Mouse (Mus musculus): ENCODE measurements at regions not wholly inside any gene's neighbourhood (a gene's known extent, or its start where the extent isn't known, plus 50 kb on each side); places are given as distances from the start of the nearest gene placed in this dataset.

DNA sequence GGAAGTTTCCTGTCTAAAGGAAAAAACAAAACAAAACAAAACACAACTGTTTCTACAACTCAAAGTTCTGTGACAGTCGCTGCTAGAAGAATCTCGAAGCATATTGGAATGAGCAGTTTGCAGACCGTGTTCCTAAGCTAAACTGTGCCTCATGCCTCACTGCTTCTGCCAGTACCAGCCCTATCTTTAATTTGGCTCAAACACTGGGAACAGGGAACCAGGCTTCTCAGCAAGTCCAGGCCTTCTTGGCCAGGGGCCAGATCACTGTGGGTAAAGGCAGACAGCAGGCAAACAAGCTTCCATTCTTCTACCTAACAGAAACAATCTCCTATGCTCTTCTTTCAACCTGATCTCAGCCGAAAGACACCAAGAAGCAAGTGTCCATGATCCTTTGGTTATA lies 56.5 kb downstream of the Tmsb4x start:
- peak; percentile 21 for DNase-seq

DNA sequence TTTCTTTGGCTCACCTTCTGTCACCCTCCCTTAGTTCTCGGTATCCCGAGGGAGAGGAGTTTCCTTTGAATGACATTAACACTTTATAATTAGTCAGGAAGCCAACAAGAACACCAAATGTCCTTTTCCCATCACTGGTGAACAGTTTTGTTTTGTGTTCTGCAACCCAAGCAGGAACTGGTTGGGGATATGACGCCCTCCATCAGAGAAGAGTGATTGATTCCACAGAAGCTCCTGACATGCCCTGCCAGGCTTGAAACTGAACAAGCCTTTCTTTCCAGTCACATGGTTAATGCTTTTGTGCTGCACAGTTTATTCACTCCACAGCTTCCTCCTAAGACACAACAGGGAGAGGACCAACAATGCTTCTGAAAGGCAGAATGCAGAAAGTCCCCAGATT lies 57.8 kb downstream of the Tmsb4x start:
- no peak for DNase-seq

DNA sequence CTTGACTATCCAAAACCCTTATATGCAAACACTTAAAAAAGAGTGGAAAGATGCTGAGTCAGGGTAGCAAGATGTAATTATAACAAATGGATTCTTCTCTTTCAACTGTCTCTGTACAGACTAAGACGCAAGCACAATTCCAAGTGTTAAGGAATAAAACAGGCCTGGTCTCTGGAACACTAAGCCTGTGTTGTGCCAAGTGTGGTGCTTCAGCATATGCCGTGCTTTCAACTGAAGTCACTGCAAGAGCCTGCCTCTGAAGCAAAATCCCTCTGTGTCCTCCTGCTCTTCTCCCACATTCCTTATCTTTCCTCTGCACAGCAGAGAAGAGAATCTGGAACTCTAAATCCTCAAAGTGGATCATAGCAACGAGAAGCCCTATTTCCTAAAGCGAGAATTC lies 59.7 kb downstream of the Tmsb4x start:
- no peak for DNase-seq

DNA sequence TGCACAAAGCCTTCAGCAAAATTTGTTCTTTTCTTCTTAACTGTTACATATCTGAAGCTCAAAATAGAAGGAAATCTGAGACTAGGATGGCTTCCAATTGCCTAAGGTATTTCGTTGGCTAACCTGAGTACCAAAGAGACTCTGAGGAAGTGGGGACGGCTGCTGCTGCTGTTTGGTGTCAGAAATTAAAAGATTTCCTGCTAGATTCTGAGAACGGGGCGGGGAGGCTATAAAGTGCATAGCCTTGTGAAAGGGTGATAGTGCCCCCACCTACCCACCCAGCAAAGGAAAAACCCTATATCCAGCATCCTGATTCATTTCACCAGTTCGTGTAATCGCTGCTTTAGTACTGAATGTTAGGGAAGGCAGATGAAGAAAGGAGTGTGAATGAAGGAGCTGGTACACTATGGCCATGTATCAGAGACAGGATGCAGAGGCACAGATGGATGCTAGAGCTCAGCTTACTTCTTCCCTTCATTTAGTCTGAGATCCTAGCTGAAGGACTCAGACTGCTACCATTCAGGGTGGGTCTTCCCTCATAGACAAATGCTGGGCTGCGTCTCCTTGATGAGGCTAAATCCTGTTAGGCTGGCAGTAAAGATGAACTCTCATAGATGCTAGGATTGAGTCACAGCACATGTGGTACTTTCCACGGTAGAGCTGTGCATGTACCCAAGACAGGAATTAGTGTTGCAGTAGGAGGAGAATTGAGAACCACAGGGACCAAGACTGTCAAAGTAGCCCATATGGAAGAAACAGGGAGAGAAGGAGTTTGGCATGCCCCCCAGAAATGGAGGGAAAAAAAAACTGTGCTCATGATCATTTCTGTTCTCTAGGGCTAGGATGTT lies 62.4 kb downstream of the Tmsb4x start:
- no peak for DNase-seq

- no peak for DNase-seq
Observed at GRCm38 (mm10) chrX:167145508-167146182, 63.5 kb downstream of the Tmsb4x start.

- no peak for DNase-seq
Observed at GRCm38 (mm10) chrX:167139110-167139509, 70.0 kb downstream of the Tmsb4x start.

- no peak for DNase-seq
Observed at GRCm38 (mm10) chrX:167134250-167134649, 74.9 kb downstream of the Tmsb4x start.

GRCm38 (mm10) chrX:167132989-167133395 lies 76.1 kb downstream of the Tmsb4x start:
- DNase-seq = peak; percentile 41

DNA sequence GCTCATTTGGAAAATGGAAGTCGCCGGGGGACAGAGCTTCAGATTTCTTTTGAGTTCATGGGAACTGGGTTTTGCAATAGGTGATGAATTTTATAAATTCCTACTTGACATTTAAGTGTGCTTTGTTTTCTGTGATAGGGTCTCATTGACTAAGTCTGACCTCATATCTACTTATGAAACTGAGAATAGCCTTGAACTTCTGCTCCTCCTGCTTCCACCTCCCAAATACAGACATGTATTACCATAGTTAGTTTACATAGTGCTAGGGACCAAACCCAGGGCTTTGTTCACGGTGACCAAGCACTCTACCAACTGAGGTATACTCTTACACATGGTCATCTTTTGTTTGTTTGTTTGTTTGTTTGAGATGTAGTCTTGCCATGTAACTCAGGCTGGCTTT lies 77.8 kb downstream of the Tmsb4x start:
- DNase-seq = no peak

- no peak for DNase-seq
Observed at GRCm38 (mm10) chrX:167130601-167131000, 78.5 kb downstream of the Tmsb4x start.

DNA sequence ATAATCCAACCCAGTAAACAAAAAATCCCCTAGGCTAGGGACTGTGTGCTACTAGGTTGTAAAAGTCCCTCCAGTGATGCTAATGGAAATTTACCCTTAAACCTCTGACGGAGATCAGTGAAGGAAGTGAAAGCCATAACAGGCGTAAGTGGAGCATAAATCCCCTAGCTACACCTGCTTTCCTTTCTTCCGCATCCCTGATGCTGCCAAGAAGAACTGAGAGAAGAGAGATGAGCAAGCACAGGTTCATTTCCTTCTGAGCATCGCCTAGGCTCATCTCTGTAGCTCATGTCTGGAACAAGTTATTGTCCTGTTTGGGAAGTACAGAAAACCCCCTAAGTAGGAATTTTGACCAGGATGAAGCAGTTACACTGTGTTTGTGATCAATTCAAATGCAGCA lies 89.8 kb downstream of the Tmsb4x start:
- DNase-seq = no peak

GRCm38 (mm10) chrX:167115096-167115495 lies 94.0 kb downstream of the Tmsb4x start:
- DNase-seq = no peak

- no peak for DNase-seq
Observed at GRCm38 (mm10) chrX:167111059-167111871, 97.8 kb downstream of the Tmsb4x start.

DNA sequence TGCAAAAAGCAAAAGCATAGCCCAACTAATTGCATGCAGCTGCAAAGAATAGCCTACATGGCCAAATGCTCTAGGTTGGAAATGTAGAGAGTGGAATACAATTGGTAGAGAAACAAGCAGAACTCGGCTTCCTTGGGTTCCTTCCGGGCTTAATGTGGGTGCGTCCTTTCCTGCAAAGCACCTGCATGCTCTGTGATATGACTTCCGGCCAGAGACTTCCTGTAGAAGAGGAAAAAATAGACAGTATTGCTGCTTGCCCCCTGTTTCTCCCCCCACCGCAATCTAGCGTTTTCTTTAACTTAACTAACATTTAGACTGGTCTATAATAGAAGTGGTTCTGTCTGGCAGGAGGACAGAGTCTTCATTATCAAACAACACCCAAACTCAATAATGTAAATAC lies 100.8 kb downstream of the Tmsb4x start:
- no peak for DNase-seq

DNA sequence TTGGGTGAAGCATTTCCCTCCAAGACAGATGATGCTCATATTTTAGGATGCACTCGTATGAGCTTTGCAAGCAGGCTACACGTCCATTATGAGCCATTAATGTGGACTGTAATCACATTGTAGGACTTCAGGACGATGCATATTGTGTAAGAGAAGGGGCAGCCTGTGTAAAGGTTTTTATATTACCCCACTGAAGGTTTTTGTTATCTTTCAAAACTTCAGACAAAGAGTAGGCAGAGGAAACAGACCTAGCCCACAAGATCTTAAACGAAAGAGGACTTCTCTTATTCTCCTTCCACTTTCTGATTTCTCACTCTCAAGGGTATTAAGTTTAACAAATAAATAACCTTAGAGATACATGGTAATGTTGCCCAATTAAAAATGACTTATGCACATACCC lies 101.6 kb downstream of the Tmsb4x start:
- DNase-seq = no peak

DNA sequence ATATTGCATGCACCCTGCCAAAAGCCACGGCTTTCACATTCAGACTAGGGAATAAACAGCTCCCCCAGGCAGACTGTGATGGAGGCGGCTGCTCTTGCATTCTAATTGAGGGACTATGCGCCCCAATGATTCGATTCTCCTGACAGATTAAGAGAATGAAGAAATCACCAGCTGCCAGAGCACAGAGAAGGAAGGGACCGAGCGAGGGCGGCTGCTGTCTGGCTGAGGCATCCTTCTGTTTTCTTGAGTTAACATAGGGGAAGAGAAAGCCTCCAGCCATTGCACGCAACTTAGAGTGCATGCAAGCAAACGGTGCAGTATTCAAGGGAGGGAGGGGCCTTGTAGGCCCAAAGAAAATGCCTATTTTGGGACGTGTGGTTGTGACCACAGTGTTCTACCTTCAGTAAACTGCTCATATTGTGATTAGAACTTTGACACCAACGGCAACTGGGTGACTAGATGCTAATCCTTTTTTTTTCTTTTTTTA lies 103.1 kb downstream of the Tmsb4x start:
- DNase-seq = no peak

DNA sequence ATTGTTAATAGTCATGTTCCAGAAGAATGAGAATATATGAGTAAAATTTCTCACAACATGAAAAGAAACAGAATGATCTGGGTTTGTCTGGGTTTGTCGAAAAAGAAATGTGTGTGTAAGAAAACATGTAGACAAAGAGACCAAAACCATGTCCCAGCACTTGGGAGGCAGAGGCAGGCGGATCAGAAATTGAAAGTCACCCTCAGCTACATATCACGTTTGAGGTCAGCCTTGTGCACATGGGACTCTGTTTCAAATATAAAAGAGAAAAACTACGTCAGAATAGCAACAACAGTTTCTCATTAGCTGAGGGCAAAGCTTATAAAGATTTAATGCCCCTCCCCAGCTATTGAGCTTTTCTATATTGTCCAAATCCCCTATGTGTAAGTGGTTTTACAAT lies 103.8 kb downstream of the Tmsb4x start:
- no peak for DNase-seq

DNA sequence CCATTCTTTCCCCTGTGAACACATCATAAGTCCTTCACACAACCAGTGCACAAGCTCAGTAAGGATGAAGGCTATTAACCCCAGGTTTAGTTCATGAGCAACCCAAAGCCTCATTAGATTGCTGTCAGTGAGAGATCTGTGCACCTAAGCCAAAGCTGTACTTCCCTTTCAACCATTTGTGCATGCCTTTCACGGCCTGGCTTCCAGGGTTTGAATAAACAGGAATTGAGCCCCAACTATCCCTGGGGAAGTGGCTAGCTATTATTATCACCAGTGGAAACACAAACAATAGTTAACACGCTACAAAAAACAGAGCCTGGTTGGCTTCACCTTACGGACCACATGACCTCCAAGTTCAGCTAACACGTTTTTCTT lies 104.9 kb downstream of the Tmsb4x start:
- no peak for DNase-seq

DNA sequence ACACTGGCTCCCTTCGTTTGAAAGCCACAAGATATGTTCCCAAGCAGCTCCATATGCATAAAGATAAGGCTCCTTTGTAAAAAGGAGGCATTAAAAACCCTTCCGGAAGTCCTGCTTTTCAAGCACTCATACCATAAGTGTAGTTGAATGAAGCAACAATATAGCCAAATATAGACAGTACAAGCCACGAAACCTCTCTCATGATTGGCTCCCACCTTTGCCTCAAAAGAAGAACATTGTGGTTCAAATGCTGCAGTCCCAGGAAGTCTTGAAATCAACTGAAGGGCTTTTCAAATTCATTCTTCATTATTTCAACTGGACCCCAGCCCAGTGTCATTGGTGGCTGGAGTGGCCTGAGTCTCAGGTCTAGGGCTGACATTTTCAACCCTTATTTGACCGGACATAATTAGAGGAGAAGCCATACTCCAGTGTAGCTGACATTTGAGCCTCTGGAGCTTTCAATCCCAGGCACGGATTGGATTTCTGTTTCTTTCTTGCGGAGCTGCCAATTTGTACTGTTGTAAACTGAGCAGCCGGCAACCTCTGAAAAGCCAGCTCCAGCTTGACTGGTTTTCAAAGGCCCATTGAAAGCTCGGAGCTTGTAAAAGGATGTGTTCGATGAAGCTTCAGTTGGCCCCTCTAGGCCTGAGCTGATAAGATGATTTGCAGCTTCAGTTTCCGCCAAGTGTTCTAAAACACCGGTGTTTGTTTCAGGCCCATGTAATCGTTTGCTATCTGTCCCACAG lies 105.4 kb downstream of the Tmsb4x start:
- no peak for DNase-seq

GRCm38 (mm10) chrX:167101929-167102328 lies 107.2 kb downstream of the Tmsb4x start:
- no peak for DNase-seq

DNA sequence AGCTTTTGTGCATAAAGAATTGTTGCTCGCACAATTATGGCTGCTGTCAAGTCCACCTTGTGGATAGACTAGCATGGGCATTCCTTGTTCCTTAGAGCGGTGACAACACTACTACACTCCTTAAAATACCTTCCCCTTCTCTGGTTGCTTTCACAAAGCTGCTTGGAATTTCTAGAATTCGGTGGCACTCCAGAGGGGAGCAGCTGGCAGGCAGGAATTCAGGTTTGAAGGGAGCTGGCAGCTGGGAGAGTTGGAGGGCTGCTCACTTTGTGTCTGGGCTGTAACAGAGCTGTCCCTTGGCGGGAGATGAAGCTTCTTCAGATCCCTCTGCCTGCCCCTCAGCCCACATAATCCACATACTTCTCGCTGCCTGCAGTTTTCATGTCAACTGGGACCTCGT lies 109.7 kb downstream of the Tmsb4x start:
- no peak for DNase-seq

GRCm38 (mm10) chrX:167098914-167099313 lies 110.2 kb downstream of the Tmsb4x start:
- no peak for DNase-seq
